Mouse (Mus musculus) C2C12 (cell line): ENCODE measurements around the gene Sox6. TPM values are rescaled to one million over a fixed set of nuclear protein-coding genes. Genes with fewer than 3 reads are reported as not detected.

Experiments
- H3K27me3 ChIP-seq: one replicate; pipeline ENCODE4 v1.6.1; 2011; ENCODE audit not compliant: control insufficient read depth, insufficient read depth, insufficient read length
- H3K36me3 ChIP-seq: one replicate; pipeline ENCODE4 v1.6.1; 2011; ENCODE audit not compliant: control insufficient read depth, insufficient read depth
- H3K4me3 ChIP-seq: one replicate; pipeline ENCODE4 v1.5.1; 2011; ENCODE audit warnings: mild to moderate bottlenecking, control low read depth; ENCODE audit not compliant: poor library complexity, insufficient read depth, severe bottlenecking
- H3K79me2 ChIP-seq: one replicate; pipeline ENCODE4 v1.6.1; 2011; ENCODE audit not compliant: control insufficient read depth, insufficient read depth
- H3K79me3 ChIP-seq: one replicate; pipeline ENCODE4 v1.6.1; 2011; ENCODE audit warnings: low read depth, control low read depth
- H3ac ChIP-seq: one replicate; pipeline ENCODE3; 2011; ENCODE audit warnings: low read depth; ENCODE audit not compliant: control insufficient read depth, insufficient read length
- CEBPB ChIP-seq: IDR thresholded peaks from one replicate; pipeline ENCODE4 v1.6.1; 2011; ENCODE audit warnings: low read depth, mild to moderate bottlenecking, control low read depth, moderate library complexity
- CTCF ChIP-seq: IDR thresholded peaks from one replicate; pipeline ENCODE4 v1.5.1; 2011; ENCODE audit not compliant: control insufficient read depth, insufficient read depth, insufficient read length
- FOSL1 ChIP-seq: IDR thresholded peaks from one replicate; pipeline ENCODE4 v1.8.0; 2011; ENCODE audit warnings: mild to moderate bottlenecking, low read length; ENCODE audit not compliant: poor library complexity, insufficient read depth, severe bottlenecking
- MAX ChIP-seq: IDR thresholded peaks from one replicate; pipeline ENCODE4 v1.6.1; 2011; ENCODE audit warnings: mild to moderate bottlenecking, control low read depth
- MYOD1 ChIP-seq: IDR thresholded peaks from one replicate; pipeline ENCODE4 v1.6.1; 2011; ENCODE audit warnings: low read depth; ENCODE audit not compliant: control insufficient read depth, insufficient read length
- MYOG ChIP-seq: IDR thresholded peaks from one replicate; pipeline ENCODE4 v1.6.1; 2011; ENCODE audit not compliant: control insufficient read depth, insufficient read length; ENCODE audit errors: extremely low read depth
- USF1 ChIP-seq: IDR thresholded peaks from one replicate; pipeline ENCODE4 v1.6.1; 2011; ENCODE audit warnings: low read depth, mild to moderate bottlenecking, control low read depth, moderate library complexity
- polyA plus RNA-seq: library from polyadenylated mRNA; unstranded; fragments of >200 nt; fragmentation: generic; extraction: Trizol; gene quantifications from one replicate; pipeline ENCODE4 v1.2.1, GENCODE M21; 2012; ENCODE audit warnings: missing spikeins

Sox6 gene
- polyA plus RNA-seq, 1 experiment = 0.08 TPM

DNA sequence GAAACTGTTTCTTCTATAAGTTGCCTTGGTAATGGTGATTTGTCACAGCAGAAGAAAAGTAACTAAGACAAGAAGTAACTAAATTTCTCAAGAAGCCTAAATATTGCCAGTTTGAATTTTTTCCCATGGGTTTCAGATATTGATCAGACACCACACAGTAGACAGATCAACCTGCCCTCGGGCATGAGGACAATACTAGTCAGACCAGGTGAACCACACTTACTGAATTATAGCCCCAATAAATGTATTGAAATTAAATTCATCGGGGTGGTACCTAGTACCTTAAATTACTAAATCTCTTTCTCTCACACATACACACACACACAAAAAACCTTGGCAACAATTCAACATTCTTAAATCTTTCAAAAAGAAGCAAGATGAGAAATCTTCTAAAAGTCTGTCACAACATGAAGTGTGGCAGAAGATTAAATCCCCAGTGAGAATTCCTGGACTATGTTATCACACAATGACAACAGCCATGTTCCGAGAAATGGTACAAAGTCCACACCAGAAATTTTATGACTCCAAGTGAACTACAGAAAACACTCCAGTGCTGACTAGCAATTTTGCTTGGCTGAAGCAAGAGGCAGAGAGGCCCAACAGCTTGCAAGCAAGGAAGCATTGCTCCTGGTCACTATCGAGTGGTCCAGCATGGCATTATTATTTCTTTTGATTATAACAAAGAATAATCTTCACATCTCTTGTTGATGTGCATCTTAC, 244.3 kb downstream of the Sox6 start:
- Histone ChIP-seq H3K79me3 (no peaks in the 10 kb centered on the region), H3K79me2 (no peaks in the 10 kb centered on the region), H3K4me3 (no peak overlapping the region), H3K27me3 (no peaks in the 10 kb centered on the region), H3ac (no peak overlapping the region), H3K36me3 (no peaks in the 10 kb centered on the region)
- TF ChIP-seq MYOG = no peak
- no peak for TF ChIP-seq MAX
- no peak for TF ChIP-seq FOSL1
- no peak for TF ChIP-seq CTCF
- TF ChIP-seq USF1 = no peak
- no peak for TF ChIP-seq CEBPB
- no peak for TF ChIP-seq MYOD1

- no peak for TF ChIP-seq USF1
- Histone ChIP-seq H3K79me2 (no peaks in the 10 kb centered on the region), H3K4me3 (no peak overlapping the region), H3K79me3 (no peaks in the 10 kb centered on the region), H3ac (no peak overlapping the region), H3K36me3 (no peaks in the 10 kb centered on the region), H3K27me3 (no peaks in the 10 kb centered on the region)
These were observed 245.8 kb downstream of the Sox6 start for GRCm38 (mm10) chr7:115792841-115793240.

DNA sequence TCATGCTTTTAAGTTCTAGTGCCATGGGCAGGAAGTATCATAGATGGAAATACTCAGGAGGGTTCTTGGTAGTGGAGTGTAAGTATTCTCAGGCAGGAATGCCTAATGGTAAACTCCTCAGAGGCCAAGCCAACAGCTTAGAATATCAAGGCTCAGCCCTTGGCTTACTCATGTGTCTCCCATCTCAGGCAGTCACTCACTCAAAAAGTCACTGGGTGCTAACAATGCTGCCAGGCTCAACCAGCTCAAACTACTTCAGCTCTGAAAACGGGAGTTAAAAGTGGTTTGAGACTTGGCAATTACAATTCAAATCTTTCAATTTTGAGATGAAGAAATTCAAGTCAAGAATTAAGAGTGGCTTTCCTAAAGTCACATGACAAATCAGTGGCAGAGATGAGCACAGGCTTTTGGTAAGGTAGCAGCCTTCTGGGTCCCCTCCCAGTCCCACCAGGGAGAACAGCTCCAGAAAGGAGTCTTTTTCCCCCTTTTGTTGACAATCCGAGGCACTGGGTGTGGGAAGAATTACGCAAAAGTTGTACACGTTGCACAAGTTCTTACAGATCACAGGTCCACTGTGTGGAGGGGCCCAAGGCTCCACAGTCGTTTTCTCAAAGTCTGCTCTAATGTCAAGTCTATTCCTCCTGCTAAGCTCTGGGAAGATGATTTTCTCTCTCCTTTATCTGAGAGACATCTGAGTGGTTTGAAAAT, 249.3 kb downstream of the Sox6 start:
- Histone ChIP-seq H3K4me3 (no peak overlapping the region), H3K79me3 (no peaks in the 10 kb centered on the region), H3K36me3 (no peaks in the 10 kb centered on the region), H3K79me2 (no peaks in the 10 kb centered on the region), H3K27me3 (no peaks in the 10 kb centered on the region), H3ac (no peak overlapping the region)
- no peak for TF ChIP-seq CEBPB
- no peak for TF ChIP-seq FOSL1
- TF ChIP-seq USF1 = no peak
- TF ChIP-seq MYOD1 = no peak
- no peak for TF ChIP-seq CTCF
- TF ChIP-seq MYOG = no peak
- TF ChIP-seq MAX = no peak

- H3K79me3 ChIP-seq = no peaks in the 10 kb centered on the region
- TF ChIP-seq USF1 (no peak), MAX (no peak), CTCF (no peak), FOSL1 (no peak), MYOG (no peak), MYOD1 (no peak), CEBPB (no peak)
- H3K27me3 ChIP-seq = no peaks in the 10 kb centered on the region
These were observed 254.3 kb downstream of the Sox6 start for GRCm38 (mm10) chr7:115783982-115784917.

GRCm38 (mm10) chr7:115780148-115780547, 258.4 kb downstream of the Sox6 start:
- no peak overlapping the region for H3K4me3 ChIP-seq
- TF ChIP-seq CTCF = no peak
- TF ChIP-seq FOSL1 = no peak
- TF ChIP-seq MYOD1 = no peak
- TF ChIP-seq MYOG = no peak
- no peak for TF ChIP-seq CEBPB
- no peak for TF ChIP-seq USF1
- TF ChIP-seq MAX = no peak

More at GRCm38 (mm10) chr7:115783982-115784917, 254.3 kb downstream of the Sox6 start:
- Histone ChIP-seq H3K79me2 (no peaks in the 10 kb centered on the region), H3K36me3 (no peaks in the 10 kb centered on the region), H3K4me3 (no peak overlapping the region), H3ac (no peak overlapping the region)

More at GRCm38 (mm10) chr7:115780148-115780547, 258.4 kb downstream of the Sox6 start:
- H3K27me3 ChIP-seq = no peaks in the 10 kb centered on the region
- H3K79me2 ChIP-seq = no peaks in the 10 kb centered on the region
- H3K79me3 ChIP-seq = no peaks in the 10 kb centered on the region
- no peaks in the 10 kb centered on the region for H3K36me3 ChIP-seq
- H3ac ChIP-seq = no peak overlapping the region
